Mouse (Mus musculus) neutrophil, adult 5-6 weeks (primary cell): ENCODE data around the gene Fgfr2. TPM values are rescaled to one million over a fixed set of nuclear protein-coding genes. Genes with fewer than 3 reads are reported as not detected.

Experiments
- ATAC-seq: fragments of 151-379, 151-347 bp; 2 replicates; pipeline ENCODE4 v1.8.0; 2017; ENCODE audit warnings: mild to moderate bottlenecking, moderate TSS enrichment; ENCODE audit not compliant: insufficient number of reproducible peaks, poor library complexity, low FRiP score, severe bottlenecking; ENCODE audit errors: extremely low read depth
- total RNA-seq: library from RNA; stranded (forward); fragments of 200-1000 nt; gene quantifications from 2 replicates; pipeline ENCODE4 v1.2.3, GENCODE M21; 2017

Fgfr2 gene
- total RNA-seq, 1 experiment from 2014 or later = not detected

- ATAC-seq = no peak
These were observed 1865.8 kb downstream of the Fgfr2 start for GRCm38 (mm10) chr7:131257309-131257708.

GRCm38 (mm10) chr7:131256841-131257240, 1866.3 kb downstream of the Fgfr2 start:
- ATAC-seq = no peak

- ATAC-seq = no peak
These were observed 1878.2 kb downstream of the Fgfr2 start for GRCm38 (mm10) chr7:131244993-131245392.

- ATAC-seq = no peak
These were observed 1887.1 kb downstream of the Fgfr2 start for GRCm38 (mm10) chr7:131236091-131236490.

- ATAC-seq = no peak
These were observed 1900.1 kb downstream of the Fgfr2 start for GRCm38 (mm10) chr7:131223086-131223485.

GRCm38 (mm10) chr7:131187996-131188395, 1935.2 kb downstream of the Fgfr2 start:
- no peak for ATAC-seq

- ATAC-seq = no peak
These were observed 1936.1 kb downstream of the Fgfr2 start for GRCm38 (mm10) chr7:131187047-131187446.

- no peak for ATAC-seq
These were observed 1938.8 kb downstream of the Fgfr2 start for GRCm38 (mm10) chr7:131184339-131184738.

GRCm38 (mm10) chr7:131182685-131183084, 1940.5 kb downstream of the Fgfr2 start:
- ATAC-seq = no peak

GRCm38 (mm10) chr7:131174121-131174520, 1949.0 kb downstream of the Fgfr2 start, which contains the start of gene 5430419D17Rik:
Gene 5430419D17Rik (plus strand): TSS chr7:131174402.
- ATAC-seq = no peak

GRCm38 (mm10) chr7:131169099-131169498, 1954.1 kb downstream of the Fgfr2 start:
- no peak for ATAC-seq

GRCm38 (mm10) chr7:131167771-131168170, 1955.4 kb downstream of the Fgfr2 start:
- no peak for ATAC-seq

GRCm38 (mm10) chr7:131162251-131162650, 1960.9 kb downstream of the Fgfr2 start:
- ATAC-seq = no peak

GRCm38 (mm10) chr7:131153044-131153443, 1970.1 kb downstream of the Fgfr2 start:
- ATAC-seq = no peak

- no peak for ATAC-seq
These were observed 1973.0 kb downstream of the Fgfr2 start for GRCm38 (mm10) chr7:131150179-131150578.

GRCm38 (mm10) chr7:131146214-131146613, 1976.9 kb downstream of the Fgfr2 start, which contains the start of gene 4933402N03Rik:
Gene 4933402N03Rik (minus strand): TSS chr7:131146314.
- no peak for ATAC-seq

GRCm38 (mm10) chr7:131133181-131133580, 1990.0 kb downstream of the Fgfr2 start:
- no peak for ATAC-seq

- ATAC-seq = no peak
These were observed 1993.1 kb downstream of the Fgfr2 start for GRCm38 (mm10) chr7:131130021-131130420.

GRCm38 (mm10) chr7:131122210-131122807, 2000.8 kb downstream of the Fgfr2 start:
- no peak for ATAC-seq

GRCm38 (mm10) chr7:131114434-131114833, 2008.7 kb downstream of the Fgfr2 start:
- ATAC-seq = no peak

- no peak for ATAC-seq
These were observed 2009.5 kb downstream of the Fgfr2 start for GRCm38 (mm10) chr7:131113676-131114075.
